Mouse (Mus musculus): ENCODE results near the gene Aph1a. TPM values are rescaled to one million over a fixed set of nuclear protein-coding genes. Genes with fewer than 3 reads are reported as not detected.
"Not testable (repeated sequence)": the region's sequence is repeated elsewhere in the genome, so short reads cannot be mapped to it uniquely, and the experiment has no call there.

Gene Aph1a
- 100 to 1,000 TPM in 1 of 2 experiments, 10 to 100 TPM in 1; 76.0 to 135 TPM for total RNA-seq (2021)
- polyA plus RNA-seq (2012; rRNA removed): 789 and 930 TPM in 2 replicates
- long read RNA-seq, transcript Aph1a-202 (7 exons, 1,601 nt): major isoform, 26 of 54 reads
- long read RNA-seq, transcript Aph1a-201 (6 exons, 2,863 nt): minor isoform, 13 of 54 reads
- long read RNA-seq, partial matches to known transcripts: 3 of 54 reads
- long read RNA-seq, other reads (novel, unspliced or antisense): 12 of 54 reads

DNA sequence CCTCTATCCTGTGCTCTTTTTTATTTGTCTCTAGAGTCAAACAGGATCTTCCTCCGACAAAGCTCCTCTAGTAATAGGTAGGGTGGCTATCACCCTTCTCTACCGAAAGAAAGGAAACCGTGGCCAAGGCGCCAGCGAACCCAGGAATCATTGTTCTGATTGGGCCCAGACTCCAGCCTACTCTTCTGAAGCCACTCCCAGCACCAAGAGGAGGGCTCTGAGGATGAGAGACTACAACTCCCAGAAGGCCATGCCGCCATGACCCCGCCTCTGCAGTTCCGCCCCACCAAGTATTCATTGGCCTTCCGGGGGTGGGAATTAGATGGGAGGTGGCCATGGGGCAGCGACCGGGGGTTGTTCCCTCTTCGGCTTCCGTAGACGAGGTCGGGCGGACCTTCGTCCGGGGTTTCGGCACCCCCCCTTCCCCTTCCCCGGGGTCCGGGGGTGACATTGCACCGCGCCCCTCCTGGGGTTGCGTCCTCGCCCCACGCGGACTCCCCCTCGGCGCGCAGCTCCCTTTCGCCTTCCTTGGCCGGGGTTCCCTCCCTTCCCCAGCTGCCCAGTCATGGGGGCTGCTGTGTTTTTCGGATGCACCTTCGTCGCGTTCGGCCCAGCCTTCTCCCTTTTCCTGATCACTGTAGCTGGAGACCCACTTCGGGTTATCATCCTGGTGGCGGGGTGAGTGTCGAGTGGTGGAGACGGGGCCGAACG, at the start of gene Aph1a:
Aph1a (plus strand) TSS at position 364 of the 711 bp plus-strand sequence.
- DNase-seq: peak; percentile 99

GRCm38 (mm10) chr3:95850611-95851010, 43.2 kb upstream of the Aph1a start:
- no peak for DNase-seq

GRCm38 (mm10) chr3:95851317-95851716, 42.5 kb upstream of the Aph1a start:
- DNase-seq: no peak

DNA sequence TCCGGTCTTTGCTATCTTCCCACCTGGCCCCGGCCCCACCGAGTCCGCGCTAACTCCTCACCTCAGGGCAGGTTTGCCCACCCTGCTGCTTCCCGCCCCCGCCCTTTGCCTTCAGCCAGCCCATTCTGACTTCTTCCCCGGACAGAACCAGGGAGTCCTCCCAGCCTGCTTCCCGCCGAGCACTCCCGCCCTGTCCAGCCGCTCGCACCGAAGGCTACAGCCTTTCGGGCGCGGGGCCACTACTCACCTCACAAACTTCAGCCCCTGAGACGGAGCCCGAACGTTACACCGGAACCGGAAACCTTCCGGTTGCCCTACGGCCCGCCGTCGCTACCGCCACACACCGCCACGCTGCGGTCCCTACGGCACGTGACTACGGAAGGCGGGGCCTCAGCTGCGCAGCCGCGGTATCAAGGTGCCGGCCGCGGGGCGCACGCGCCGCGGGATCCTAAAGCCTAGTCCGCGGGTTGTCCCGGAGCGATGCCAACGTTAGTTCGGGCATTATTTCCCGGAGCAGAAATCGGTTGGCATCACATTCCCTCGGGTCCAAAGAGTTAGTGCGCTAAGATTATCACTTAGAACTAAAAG, 38.2 kb upstream of the Aph1a start, which contains the start of gene Prpf3:
Prpf3 (minus strand) TSS at position 384 of the 588 bp plus-strand sequence.
- peak; percentile 98 for DNase-seq

DNA sequence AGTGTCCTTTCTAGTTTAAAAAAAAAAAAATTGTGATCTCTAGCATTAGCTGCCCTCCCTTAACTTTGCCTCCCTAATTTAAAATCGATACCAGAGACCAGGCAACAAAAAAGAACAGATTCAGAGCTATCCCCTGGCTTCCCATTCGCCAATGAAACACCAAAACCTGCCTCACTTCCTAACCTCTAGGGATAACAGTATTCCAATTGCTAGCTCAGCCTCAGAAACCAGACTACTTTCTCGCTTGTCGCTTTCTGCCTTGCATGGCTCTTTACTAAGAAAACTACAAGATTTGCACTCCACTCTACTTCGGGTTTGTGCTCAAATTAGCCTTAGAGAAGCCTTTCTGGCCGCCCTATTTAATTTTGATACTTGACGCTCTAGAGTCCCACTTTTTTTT, 37.7 kb upstream of the Aph1a start:
- no peak for DNase-seq

- DNase-seq: not testable (repeated sequence)
Observed at GRCm38 (mm10) chr3:95857050-95857449, 36.7 kb upstream of the Aph1a start.

GRCm38 (mm10) chr3:95858278-95858677, 35.5 kb upstream of the Aph1a start:
- DNase-seq: not testable (repeated sequence)

GRCm38 (mm10) chr3:95860323-95860722, 33.4 kb upstream of the Aph1a start:
- DNase-seq: no peak

DNA sequence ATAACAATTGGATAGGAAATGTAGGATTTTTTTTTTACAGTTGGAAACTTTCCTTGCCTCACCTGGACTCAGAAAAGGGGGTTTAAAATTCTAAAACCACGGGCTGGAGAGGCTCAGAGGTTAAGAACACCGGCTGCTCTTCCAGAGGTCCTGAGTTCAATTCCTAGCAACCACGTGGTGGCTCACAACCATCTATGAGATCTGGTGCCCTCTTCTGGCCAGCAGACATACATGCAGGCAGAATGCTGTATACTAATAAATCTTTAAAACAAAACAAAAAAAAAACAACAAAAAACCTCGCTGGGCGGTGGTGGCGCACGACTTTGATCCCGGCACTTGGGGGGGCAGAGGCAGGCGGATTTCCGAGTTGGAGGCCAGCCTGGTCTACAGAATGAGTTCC, 32.6 kb upstream of the Aph1a start:
- no peak for DNase-seq

DNA sequence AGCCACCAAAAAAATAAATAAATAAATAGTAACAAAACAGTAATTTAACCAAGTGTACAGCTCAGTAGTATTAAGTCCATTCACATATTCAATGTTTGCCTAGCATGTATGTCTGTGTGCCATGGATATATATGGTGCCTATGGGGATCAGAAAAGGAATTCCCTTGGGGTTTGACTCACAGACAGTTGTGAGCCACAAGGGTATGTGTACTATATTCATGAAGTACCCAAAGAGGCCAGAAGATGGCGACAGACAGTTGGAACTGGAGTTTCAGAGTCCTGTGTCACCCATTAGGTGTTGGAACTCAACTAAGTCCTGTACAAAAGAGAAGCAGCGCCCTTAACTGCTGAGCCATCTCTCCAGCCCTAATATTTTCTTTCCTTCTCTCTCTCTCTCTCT, 32.0 kb upstream of the Aph1a start:
- peak; percentile 68 for DNase-seq

- no peak for DNase-seq
Observed at GRCm38 (mm10) chr3:95863578-95863977, 30.2 kb upstream of the Aph1a start.

DNA sequence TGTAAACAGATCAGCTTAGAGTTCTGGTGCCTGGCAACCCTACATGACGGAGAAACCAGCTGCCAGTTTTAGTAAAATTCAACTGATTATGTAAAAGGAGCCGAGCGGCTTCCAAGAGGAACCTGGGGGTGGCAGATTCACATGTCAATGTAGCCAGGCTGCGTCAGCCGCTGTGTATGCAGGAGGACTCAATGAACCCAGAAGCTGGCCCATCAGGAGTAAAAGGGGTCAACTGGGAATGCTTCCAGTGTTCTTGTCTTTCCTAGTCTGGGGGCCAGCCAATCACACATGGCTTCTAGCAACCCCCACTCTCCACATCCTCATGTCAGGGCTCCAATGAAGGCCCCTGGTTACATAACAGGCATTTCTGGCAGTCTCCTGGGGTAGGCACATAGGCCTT, 28.7 kb upstream of the Aph1a start:
- DNase-seq: no peak

- no peak for DNase-seq
Observed at GRCm38 (mm10) chr3:95865571-95865970, 28.2 kb upstream of the Aph1a start.

- DNase-seq: no peak
Observed at GRCm38 (mm10) chr3:95866071-95866470, 27.7 kb upstream of the Aph1a start.

GRCm38 (mm10) chr3:95867408-95867807, 26.4 kb upstream of the Aph1a start:
- no peak for DNase-seq

GRCm38 (mm10) chr3:95870976-95871375, 22.8 kb upstream of the Aph1a start:
- no peak for DNase-seq

- peak; percentile 94 for DNase-seq
Observed at GRCm38 (mm10) chr3:95871392-95871867, 22.3 kb upstream of the Aph1a start, which contains the start of gene Mrps21. Gene Mrps21, minus strand, starts transcription at chr3:95871519.

DNA sequence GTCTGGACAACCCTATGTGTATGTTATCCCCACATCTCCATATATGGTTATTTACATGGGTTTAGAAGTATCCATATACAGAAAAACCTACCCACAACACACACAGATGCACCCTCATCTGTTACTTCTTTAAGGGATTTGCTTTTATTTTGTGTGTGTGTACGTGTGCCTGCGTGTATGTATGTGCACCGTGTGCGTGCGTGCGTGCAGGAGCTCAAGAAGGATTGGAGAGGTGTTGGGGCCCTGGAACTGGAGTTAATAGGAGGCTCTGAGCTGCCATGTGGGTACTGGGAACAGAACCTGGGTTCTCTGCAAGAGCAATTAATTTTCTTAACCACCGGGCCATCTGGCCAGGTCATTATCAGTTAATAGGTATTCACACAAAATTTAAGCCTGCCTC, 21.7 kb upstream of the Aph1a start:
- DNase-seq: no peak

GRCm38 (mm10) chr3:95879063-95879462, 14.7 kb upstream of the Aph1a start:
- DNase-seq: no peak

DNA sequence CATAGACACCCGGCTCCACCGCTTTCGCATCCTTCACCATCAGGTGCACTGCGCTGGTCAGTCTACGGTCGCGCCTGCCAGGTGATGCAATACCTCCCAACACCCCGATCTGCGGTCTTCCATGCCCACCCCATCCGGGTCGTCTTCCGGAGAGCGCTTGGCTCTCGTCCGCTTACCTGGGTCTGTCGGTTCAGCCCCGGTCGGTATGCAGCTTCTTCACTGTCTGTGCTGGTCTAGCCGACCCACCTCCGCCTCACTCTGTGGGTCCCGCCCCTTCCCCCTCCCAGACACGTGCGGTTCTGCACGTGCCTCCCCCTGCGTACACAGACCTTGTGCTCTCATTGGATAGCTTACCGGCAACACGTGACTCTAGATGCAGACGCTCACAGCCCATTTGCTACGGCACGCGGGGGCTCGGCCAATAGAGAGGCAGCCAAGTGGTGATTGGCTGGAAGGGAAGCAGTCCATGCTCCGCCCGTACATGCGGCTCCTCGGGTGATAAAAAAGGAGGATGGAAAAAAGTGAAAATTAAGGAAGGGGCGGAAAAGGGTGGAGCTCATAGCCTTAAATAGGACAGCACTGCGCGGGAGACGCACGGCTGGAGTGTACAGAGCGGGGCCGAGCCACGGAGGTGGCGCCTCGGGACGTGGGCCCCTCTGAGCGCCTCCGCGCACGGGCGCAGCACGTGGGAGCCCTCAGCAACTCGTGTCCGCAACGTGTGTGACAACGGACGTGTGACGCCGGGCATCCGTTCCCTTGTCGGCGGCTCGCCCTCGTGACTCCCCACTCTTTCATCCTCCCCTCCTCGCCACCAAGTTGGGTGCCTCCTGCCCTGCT, 11.6 kb upstream of the Aph1a start, which contains the start of gene Ciart:
Ciart (minus strand) TSS at position 273 of the 837 bp plus-strand sequence.
- DNase-seq: peak; percentile 96

DNA sequence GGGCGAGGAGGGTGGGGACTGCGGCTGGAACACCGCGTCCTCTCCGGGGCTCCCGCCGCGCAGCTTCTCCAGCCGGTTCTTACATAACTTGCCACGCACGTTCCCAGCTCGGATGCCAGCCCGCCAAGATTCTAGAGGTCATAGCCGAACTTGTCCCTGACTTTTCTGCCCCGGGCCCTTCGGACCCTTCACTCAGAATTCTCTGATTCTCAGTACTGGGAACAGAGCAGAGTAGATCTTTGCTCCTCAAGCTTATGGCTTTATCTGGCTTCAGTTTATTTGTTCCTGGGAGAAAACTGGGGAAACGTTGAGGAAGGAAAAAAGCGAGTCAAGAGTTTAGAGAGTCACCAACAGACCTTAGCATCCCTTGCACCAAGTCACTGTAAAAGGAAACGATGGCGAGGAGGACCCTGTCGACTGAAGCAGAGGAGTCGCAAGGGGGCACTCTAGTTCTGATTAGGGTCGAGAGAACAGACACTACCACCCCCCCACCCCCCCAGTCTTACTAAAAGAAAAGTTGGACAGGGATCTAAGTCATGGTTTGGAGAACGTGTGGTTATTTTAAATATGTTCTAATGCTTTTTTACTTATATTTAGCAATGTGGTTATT, 10.8 kb upstream of the Aph1a start:
- peak; percentile 69 for DNase-seq

- DNase-seq: no peak
Observed at GRCm38 (mm10) chr3:95884400-95884799, 9.4 kb upstream of the Aph1a start.
